Mouse (Mus musculus): ENCODE data around the gene Nell2. TPM values are rescaled to one million over a fixed set of nuclear protein-coding genes. Genes with fewer than 3 reads are reported as not detected.
"Not testable (repeated sequence)": the region's sequence is repeated elsewhere in the genome, so short reads cannot be mapped to it uniquely, and the experiment has no call there.

Gene Nell2
- polyA plus RNA-seq, 1 experiment = 0.30 TPM

DNA sequence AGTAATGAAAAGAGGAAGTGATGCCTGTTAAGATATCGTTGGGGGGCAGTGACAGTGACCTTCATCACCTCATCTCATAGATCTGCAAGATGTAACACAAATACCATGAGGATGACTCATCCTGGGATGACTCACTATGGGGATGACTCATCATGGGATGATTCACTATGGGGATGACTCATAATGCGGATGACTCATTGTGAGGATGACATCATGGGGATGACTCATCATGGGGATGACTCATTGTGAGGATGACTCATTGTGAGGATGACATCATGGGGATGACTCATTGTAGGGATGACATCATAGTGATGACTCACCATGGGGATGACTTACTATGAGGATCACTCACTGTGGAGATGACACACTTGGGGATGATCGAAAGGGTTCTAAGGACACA lies 251.8 kb downstream of the Nell2 start:
- Histone ChIP-seq H3K4me3 (replicated peaks; ENCODE audit: extremely low read depth, low read depth, low read length) (no peak overlapping the region), H3K4me1 (ENCODE audit: control insufficient read depth, insufficient read depth, low read length) (no peaks in the 10 kb centered on the region)
- TF ChIP-seq CTCF (IDR thresholded peaks at IDR 0.05; ENCODE audit: insufficient read depth, low read length) = no peak
- TF ChIP-seq POLR2A (IDR thresholded peaks at IDR 0.05; ENCODE audit: borderline replicate concordance, extremely low read depth, low read depth, low read length) = no peak
- DNase-seq = no peak
- WGBS = 95% methylated on average over 3 of the region's 3 CpGs

DNA sequence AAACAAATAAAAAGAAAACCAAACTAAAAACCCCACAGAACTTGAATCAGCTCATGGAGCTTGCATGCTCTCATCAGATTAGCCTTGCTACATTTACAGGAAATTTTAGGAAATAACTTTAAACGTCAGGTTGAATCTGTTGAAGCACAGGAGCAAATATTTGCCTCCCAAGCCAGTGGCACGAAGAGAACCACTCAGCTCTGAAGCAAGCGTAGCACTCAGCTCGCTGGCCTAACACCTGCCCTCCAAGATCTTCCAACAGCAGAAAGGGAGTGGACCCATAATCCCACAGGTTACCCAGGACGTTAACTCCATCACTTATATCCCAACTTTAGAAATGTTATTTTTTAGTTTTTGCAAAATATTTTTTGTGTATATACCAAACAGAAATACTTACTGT lies 252.8 kb downstream of the Nell2 start:
- no peaks in the 10 kb centered on the region for H3K4me1 ChIP-seq (ENCODE audit: control insufficient read depth, insufficient read depth, low read length)
- no peak for TF ChIP-seq CTCF (IDR thresholded peaks at IDR 0.05; ENCODE audit: insufficient read depth, low read length)
- TF ChIP-seq POLR2A (IDR thresholded peaks at IDR 0.05; ENCODE audit: borderline replicate concordance, extremely low read depth, low read depth, low read length) = no peak
- 65% methylated on average over 5 of the region's 5 CpGs for WGBS
- no peak for DNase-seq
- H3K4me3 ChIP-seq (replicated peaks; ENCODE audit: extremely low read depth, low read depth, low read length) = no peak overlapping the region

DNA sequence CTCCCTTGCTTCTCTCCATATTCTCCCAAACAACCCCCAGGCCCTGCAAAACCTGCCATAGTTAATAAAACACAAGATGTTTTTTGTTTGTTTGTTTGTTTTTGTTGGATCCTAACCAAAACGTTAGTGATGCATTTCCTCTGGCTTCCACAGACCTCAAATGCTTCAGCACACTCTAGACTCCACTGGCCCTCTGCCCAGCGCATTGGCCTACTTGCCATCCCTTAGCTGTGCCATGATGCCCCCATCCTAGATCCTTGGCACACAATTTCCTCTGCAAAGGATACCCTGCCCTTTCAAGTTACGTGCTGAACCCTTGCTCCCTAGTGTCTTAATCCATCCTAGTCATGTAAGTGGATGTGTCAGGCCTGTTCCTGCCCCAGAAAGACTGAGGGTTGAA lies 255.1 kb downstream of the Nell2 start:
- WGBS = 71% methylated on average over 3 of the region's 3 CpGs
- Histone ChIP-seq H3K4me3 (replicated peaks; ENCODE audit: extremely low read depth, low read depth, low read length) (no peak overlapping the region), H3K4me1 (ENCODE audit: control insufficient read depth, insufficient read depth, low read length) (no peaks in the 10 kb centered on the region)
- DNase-seq = no peak
- TF ChIP-seq POLR2A (IDR thresholded peaks at IDR 0.05; ENCODE audit: borderline replicate concordance, extremely low read depth, low read depth, low read length) = no peak
- no peak for TF ChIP-seq CTCF (IDR thresholded peaks at IDR 0.05; ENCODE audit: insufficient read depth, low read length)

DNA sequence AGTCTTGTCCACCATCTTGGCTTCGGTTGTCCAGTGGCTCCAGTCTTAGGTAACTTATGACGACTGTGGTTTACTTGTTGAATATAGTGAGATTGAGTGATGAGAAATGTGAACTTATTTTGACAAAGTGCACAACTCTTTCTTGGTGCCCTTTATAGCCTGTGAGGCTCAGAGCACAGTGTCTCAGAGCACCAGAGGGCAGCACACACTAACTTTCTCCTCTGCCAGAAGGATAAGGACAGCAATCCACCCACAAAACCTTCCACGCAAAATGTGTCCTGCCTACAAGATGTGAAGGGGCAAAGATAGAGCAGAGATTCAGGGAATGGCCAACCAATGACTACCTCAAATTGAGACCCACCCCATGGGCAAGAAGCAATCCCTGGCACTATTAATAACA lies 256.2 kb downstream of the Nell2 start:
- WGBS = 83% methylated on average over 3 of the region's 3 CpGs
- no peak for TF ChIP-seq CTCF (IDR thresholded peaks at IDR 0.05; ENCODE audit: insufficient read depth, low read length)
- TF ChIP-seq POLR2A (IDR thresholded peaks at IDR 0.05; ENCODE audit: borderline replicate concordance, extremely low read depth, low read depth, low read length) = no peak
- Histone ChIP-seq H3K4me1 (ENCODE audit: control insufficient read depth, insufficient read depth, low read length) (no peaks in the 10 kb centered on the region), H3K4me3 (replicated peaks; ENCODE audit: extremely low read depth, low read depth, low read length) (no peak overlapping the region)
- no peak for DNase-seq

DNA sequence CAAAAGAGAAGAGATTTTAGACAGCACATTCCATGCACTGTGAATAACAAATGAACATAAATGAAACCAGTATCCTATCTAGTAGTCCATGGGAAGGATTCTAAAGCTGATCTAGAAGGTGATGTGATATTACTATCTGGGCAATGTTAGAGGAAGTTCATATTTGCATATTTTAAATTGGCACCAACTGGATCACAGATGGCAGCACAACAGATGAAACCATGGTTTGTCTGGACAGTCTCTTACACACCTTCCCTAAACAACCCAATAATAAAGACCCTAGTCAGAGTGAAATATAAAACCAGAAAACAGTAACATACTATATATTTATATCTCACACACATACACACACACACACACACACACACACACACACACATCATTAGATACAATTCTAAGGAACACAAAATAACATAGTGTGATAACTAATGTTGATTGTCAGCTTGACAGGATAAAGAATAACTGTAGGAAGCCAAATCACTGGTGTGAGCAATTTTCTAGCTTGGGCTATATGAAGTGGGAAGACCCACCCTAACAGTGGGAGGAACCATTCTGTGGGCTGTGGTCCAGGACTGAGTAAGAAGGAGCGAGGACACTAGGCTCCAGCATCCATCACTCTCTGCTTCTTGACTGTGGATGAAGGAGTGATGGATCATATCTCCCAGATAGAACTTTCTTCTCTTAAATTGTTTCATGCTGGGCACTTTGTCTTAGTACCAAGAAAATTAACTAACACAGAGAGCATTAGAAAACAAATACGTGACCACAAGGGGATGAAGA lies 268.5 kb downstream of the Nell2 start:
- DNase-seq = no peak
- TF ChIP-seq POLR2A (IDR thresholded peaks at IDR 0.05; ENCODE audit: borderline replicate concordance, extremely low read depth, low read depth, low read length) (no peak), CTCF (IDR thresholded peaks at IDR 0.05; ENCODE audit: insufficient read depth, low read length) (no peak)
- Histone ChIP-seq H3K4me1 (ENCODE audit: control insufficient read depth, insufficient read depth, low read length) (no peaks in the 10 kb centered on the region), H3K4me3 (replicated peaks; ENCODE audit: extremely low read depth, low read depth, low read length) (no peak overlapping the region)
- WGBS = 82% methylated on average over 2 of the region's 2 CpGs

DNA sequence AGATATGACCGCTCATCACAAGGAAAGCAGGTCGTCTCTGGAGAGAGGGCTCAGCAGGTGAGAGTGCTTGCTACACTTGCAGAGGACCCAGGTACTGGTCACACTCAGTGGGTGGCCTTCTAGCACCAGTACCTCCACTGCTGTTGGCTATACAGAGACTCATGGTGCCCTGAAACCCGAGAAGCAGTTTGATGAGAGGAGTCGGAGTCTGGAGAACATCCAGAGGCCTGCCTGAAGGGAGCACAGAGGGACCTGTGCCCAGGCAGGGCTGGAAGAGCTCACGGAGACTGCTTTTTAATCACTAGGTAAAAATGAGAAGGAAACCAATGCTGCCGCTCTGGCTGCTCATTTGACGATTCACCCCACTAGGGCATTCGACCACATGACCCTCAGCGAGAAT lies 271.2 kb downstream of the Nell2 start:
- no peak for TF ChIP-seq POLR2A (IDR thresholded peaks at IDR 0.05; ENCODE audit: borderline replicate concordance, extremely low read depth, low read depth, low read length)
- no peak for TF ChIP-seq CTCF (IDR thresholded peaks at IDR 0.05; ENCODE audit: insufficient read depth, low read length)
- Histone ChIP-seq H3K4me1 (ENCODE audit: control insufficient read depth, insufficient read depth, low read length) (no peaks in the 10 kb centered on the region), H3K4me3 (replicated peaks; ENCODE audit: extremely low read depth, low read depth, low read length) (no peak overlapping the region)
- 67% methylated on average over 9 of the region's 9 CpGs for whole genome bisulfite sequencing
- DNase-seq = no peak

DNA sequence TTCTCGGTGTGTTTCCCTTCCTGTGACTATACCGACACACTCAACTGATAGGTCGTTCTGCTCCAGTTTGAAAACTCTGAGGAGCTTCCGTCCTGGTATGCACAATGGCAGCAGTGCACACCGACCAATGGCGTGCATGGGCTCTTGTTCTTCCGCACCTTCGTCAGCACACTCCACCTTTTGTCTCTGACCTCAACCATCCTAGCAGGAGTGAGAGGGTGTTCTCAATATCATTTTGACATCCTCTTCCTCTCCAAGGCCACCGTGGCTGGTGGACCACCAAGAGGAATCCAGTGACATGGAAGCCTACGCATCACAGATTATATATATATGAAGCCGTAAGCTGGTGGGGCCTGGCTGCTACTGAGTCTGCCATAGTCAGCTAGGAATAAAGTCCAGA lies 282.8 kb downstream of the Nell2 start:
- Histone ChIP-seq H3K4me1 (ENCODE audit: control insufficient read depth, insufficient read depth, low read length) (no peaks in the 10 kb centered on the region), H3K4me3 (replicated peaks; ENCODE audit: extremely low read depth, low read depth, low read length) (no peak overlapping the region)
- TF ChIP-seq CTCF (IDR thresholded peaks at IDR 0.05; ENCODE audit: insufficient read depth, low read length) = no peak
- no peak for TF ChIP-seq POLR2A (IDR thresholded peaks at IDR 0.05; ENCODE audit: borderline replicate concordance, extremely low read depth, low read depth, low read length)
- no peak for DNase-seq
- WGBS = 88% methylated on average over 11 of the region's 11 CpGs

DNA sequence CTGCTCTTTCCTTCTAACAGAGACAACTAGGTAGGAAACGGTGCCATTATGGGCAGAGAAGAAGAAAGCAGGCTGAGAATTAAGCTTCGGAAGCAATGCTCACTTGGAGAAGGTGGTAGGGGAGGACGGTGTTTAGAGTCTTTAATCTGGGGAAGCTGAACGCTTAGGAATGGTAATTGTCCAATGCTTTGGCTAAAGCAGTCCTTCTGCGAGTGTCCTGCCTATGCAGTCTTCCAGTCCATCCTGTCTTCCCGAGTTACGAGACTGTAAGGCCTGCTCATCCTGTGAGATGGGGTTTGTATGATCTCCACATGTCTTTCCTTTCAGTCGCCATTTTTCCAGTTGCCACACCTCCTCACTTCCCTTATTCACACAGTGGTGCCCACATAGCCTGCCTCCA lies 284.5 kb downstream of the Nell2 start:
- no peak for DNase-seq
- 80% methylated on average over 8 of the region's 8 CpGs for WGBS
- TF ChIP-seq POLR2A (IDR thresholded peaks at IDR 0.05; ENCODE audit: borderline replicate concordance, extremely low read depth, low read depth, low read length) (no peak), CTCF (IDR thresholded peaks at IDR 0.05; ENCODE audit: insufficient read depth, low read length) (no peak)
- Histone ChIP-seq H3K4me3 (replicated peaks; ENCODE audit: extremely low read depth, low read depth, low read length) (no peak overlapping the region), H3K4me1 (ENCODE audit: control insufficient read depth, insufficient read depth, low read length) (no peaks in the 10 kb centered on the region)

DNA sequence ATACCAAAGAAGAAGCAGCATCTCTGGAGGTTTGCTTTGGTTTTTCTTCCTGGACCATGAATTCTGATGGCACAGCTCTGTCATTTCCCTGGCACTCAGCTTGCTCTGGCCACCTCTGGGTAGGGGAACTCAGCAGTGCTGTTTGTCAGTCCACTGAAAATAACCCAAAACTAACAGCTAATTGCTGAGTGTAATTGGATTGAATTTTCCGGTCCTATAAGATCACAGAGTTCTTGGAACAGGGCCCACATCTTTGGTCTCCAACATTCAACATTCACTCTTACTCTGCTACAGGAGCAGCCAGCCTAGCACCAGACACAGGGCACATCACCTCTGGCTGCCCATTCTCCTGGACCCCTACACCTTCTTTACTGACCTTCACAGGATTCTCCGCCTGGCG lies 287.2 kb downstream of the Nell2 start:
- no peak for DNase-seq
- 86% methylated on average over 3 of the region's 3 CpGs for WGBS
- TF ChIP-seq POLR2A (IDR thresholded peaks at IDR 0.05; ENCODE audit: borderline replicate concordance, extremely low read depth, low read depth, low read length) = no peak
- no peak for TF ChIP-seq CTCF (IDR thresholded peaks at IDR 0.05; ENCODE audit: insufficient read depth, low read length)
- no peaks in the 10 kb centered on the region for H3K4me1 ChIP-seq (ENCODE audit: control insufficient read depth, insufficient read depth, low read length)
- no peak overlapping the region for H3K4me3 ChIP-seq (replicated peaks; ENCODE audit: extremely low read depth, low read depth, low read length)

DNA sequence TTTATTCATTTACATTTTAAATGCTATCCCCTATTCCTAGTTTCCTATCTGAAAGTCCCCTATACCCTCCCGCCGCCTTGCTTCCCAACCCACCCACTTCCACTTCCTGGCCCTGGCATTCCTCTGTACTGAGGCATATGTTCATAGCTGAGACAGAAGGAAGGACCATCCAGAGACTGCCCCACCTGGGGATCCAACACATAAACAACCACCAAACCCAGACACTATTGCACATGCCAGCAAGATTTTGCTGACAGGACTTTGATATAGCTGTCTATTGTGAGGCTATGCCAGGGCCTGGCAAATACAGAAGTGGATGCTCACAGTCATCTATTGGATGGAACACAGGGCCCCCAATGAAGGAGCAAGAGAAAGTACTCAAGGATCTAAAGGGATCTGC lies 291.3 kb downstream of the Nell2 start:
- WGBS = 67% methylated on average over 2 of the region's 2 CpGs
- not testable (repeated sequence) for H3K4me3 ChIP-seq (replicated peaks; ENCODE audit: extremely low read depth, low read depth, low read length); DNase-seq; H3K4me1 ChIP-seq (ENCODE audit: control insufficient read depth, insufficient read depth, low read length)
